Mouse (Mus musculus) neural tube, embryonic 12.5 days (tissue): Measurements from ENCODE around the gene Porcn. TPM values are rescaled to one million over a fixed set of nuclear protein-coding genes. Genes with fewer than 3 reads are reported as not detected.

Experiments used
- ATAC-seq: fragments of 200-750 bp; cut with Nextera tagmentation; 2 replicates; pipeline ENCODE4 v1.8.0; 2017; ENCODE audit warnings: low read depth, mild to moderate bottlenecking, moderate TSS enrichment, moderate library complexity; ENCODE audit not compliant: low FRiP score
- H3K27ac ChIP-seq: fragments of 300-500 bp; sonication (generic); 2 replicates; pipeline ENCODE4 v1.5.1; 2016
- H3K27me3 ChIP-seq: fragments of 300-500 bp; sonication (generic); replicated peaks from 2 replicates; pipeline ENCODE4 v1.6.1; 2016; ENCODE audit warnings: mild to moderate bottlenecking
- H3K36me3 ChIP-seq: fragments of 300-500 bp; sonication (generic); 2 replicates; pipeline ENCODE4 v1.6.1; 2016; ENCODE audit warnings: mild to moderate bottlenecking
- H3K4me1 ChIP-seq: fragments of 300-500 bp; sonication (generic); 2 replicates; pipeline ENCODE4 v1.6.1; 2016
- H3K4me2 ChIP-seq: fragments of 300-500 bp; sonication (generic); replicated peaks from 2 replicates; pipeline ENCODE4 v1.6.1; 2016; ENCODE audit warnings: mild to moderate bottlenecking
- H3K4me3 ChIP-seq: fragments of 300-500 bp; sonication (generic); 2 replicates; pipeline ENCODE4 v1.5.1; 2016
- H3K9ac ChIP-seq: fragments of 300-500 bp; sonication (generic); 2 replicates; pipeline ENCODE4 v1.6.1; 2016; ENCODE audit warnings: mild to moderate bottlenecking
- H3K9me3 ChIP-seq: fragments of 300-500 bp; sonication (generic); 2 replicates; pipeline ENCODE4 v1.6.1; 2016; ENCODE audit warnings: mild to moderate bottlenecking
- WGBS: fragments of 180-500 bp; shearing (Covaris S2); methylation state at CpG from one replicate; pipeline ENCODE4 v1.1.7; 2016; 5-methylcytosine and 5-hydroxymethylcytosine counted together
- polyA plus RNA-seq: library from polyadenylated mRNA; unstranded; fragments of >200 nt; fragmentation: Nextera tagmentation; extraction: Ambion mirVana; gene quantifications from 2 replicates; pipeline ENCODE4 v1.2.1, GENCODE M21; 2016

The Porcn gene
- polyA plus RNA-seq, 1 experiment from 2014 or later, result 36.2 TPM

DNA sequence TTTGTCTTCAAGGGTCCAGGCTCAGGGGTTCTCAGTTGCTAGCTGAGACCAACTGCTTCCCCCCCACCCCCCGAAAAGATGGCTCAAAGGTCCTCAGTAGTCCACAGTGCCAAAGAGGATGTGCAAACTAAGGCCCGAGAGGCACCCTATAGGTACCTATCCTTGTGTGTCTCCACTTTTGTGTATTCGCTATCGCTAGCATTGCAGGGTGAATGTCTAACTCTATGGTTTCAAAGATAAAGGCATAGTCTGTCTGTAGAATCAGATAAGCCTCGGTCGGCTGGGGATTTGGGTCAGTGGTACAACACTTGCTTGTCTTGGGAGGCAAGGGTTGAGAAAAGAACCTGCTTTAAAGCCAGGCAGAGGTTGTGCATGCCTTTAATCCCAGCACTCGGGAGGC is 17.1 kb upstream of the Porcn start:
- ATAC-seq, result no peak
- H3K4me2 ChIP-seq, result no peak overlapping the region
- H3K4me1 ChIP-seq, result no peaks in the 10 kb centered on the region
- no peaks in the 10 kb centered on the region for H3K9me3 ChIP-seq
- 94% methylated on average over 7 of the region's 7 CpGs for WGBS
- H3K9ac ChIP-seq, result no peak overlapping the region
- no peak overlapping the region for H3K4me3 ChIP-seq
- H3K36me3 ChIP-seq, result no peaks in the 10 kb centered on the region
- H3K27ac ChIP-seq, result no peak overlapping the region
- no peaks in the 10 kb centered on the region for H3K27me3 ChIP-seq

DNA sequence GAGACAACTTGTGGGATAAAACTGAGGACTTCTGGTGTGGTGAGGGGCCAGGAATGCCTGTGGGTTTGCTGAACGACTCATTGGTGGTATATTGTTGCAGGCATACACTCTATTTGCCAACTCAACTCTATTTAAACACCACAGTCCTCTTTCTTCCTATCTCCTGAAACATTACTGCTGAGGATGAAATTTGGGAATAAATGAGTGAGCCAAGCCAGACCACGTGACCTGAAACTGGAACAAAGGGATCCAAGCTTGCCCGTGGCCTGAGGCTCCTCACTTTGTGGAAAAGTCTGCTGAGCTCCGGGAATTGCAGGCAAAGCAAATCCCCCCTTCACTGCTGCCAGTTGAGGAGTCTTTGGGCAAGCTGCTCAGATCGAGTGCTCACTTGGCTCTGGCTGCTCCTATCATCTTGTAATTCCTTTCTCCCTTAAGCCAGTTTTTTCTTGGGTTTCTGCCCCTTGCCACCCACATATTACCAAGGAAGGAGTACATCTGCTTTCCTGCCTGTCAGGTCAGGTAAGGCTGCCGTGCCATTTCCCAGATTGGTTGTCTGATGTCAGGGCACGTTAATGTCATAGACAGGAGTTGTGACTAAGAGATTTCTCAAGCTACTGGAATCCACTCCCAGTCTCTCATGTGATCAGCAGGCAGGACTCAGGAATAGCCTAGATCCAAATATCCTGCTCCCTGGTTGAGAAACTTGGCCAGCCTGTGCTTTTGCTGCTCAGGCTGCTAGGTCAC is 16.5 kb upstream of the Porcn start:
- Histone ChIP-seq H3K36me3 (no peaks in the 10 kb centered on the region), H3K4me3 (no peak overlapping the region), H3K9ac (no peak overlapping the region), H3K27me3 (no peaks in the 10 kb centered on the region), H3K4me1 (no peaks in the 10 kb centered on the region), H3K4me2 (no peak overlapping the region), H3K27ac (no peak overlapping the region), H3K9me3 (no peaks in the 10 kb centered on the region)
- WGBS, result 70% methylated on average over 7 of the region's 7 CpGs
- no peak for ATAC-seq

DNA sequence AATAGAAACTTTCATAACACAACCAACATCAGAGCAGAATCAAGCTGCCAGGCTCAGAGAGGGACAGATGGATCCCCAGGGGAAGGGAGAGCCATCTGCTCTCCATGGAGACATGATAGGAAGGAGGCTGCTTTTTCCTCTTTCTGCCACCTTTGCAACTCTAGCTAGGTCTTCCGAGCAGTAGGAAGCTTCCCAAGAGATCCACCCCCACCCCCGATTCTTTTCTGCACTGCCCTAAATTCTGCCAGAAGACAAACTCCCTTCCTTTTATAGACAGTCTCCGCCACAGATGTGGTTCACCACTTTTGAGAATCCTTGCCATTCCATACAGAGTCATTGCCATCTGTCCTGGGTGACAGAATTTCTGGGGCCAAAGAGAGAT is 16.0 kb upstream of the Porcn start:
- no peaks in the 10 kb centered on the region for H3K4me1 ChIP-seq
- ATAC-seq, result no peak
- H3K27ac ChIP-seq, result no peak overlapping the region
- H3K27me3 ChIP-seq, result no peaks in the 10 kb centered on the region
- no peaks in the 10 kb centered on the region for H3K9me3 ChIP-seq
- H3K36me3 ChIP-seq, result no peaks in the 10 kb centered on the region
- 74% methylated on average over 3 of the region's 3 CpGs for WGBS
- no peak overlapping the region for H3K9ac ChIP-seq
- H3K4me2 ChIP-seq, result no peak overlapping the region
- no peak overlapping the region for H3K4me3 ChIP-seq

DNA sequence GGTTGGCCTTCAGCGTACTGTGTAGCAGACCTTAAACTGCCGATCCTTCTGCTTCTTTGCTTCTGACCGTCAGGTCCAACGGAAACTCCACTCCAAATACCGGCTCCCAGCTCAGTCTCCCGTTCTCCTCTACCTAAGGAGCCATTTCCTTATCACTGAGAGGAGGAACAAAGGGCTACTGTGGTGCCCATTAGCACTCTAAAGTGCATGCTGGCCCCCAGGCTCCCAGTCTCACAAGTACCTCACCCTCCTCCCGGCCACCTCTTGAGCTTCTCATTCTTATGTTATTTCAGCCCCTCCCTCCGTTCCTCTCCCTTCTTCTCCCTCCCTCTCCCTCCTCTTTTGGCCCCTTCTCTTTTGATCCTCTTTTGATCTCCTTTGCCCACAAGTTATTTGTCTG is 13.3 kb upstream of the Porcn start:
- Histone ChIP-seq H3K27ac (no peak overlapping the region), H3K4me1 (no peaks in the 10 kb centered on the region), H3K36me3 (no peaks in the 10 kb centered on the region), H3K4me3 (no peak overlapping the region), H3K27me3 (no peaks in the 10 kb centered on the region), H3K9me3 (no peaks in the 10 kb centered on the region), H3K9ac (no peak overlapping the region), H3K4me2 (no peak overlapping the region)
- WGBS, result 32% methylated on average over 8 of the region's 8 CpGs
- ATAC-seq, result no peak

DNA sequence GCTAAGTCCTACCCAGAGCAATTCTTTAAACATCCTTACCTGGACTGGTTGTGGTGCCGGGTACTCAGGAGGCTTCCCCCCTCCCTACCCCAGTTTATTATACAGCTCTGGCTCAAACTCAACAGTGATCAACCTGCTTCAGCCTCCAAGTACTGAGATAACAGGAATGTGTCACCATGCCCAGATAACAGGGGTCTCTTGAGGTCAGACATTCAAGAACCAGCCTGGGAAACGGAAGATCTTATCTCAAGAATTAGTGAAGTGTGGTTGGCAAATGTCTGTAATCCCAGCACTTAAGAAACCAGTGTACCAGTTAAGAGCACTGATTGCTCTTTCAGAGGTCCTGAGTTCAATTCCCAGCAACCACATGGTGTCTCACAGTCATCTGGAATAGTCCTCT is 11.8 kb upstream of the Porcn start:
- no peak for ATAC-seq
- Histone ChIP-seq H3K4me2 (no peak overlapping the region), H3K9me3 (no peaks in the 10 kb centered on the region), H3K27ac (no peak overlapping the region), H3K4me1 (no peaks in the 10 kb centered on the region), H3K36me3 (no peaks in the 10 kb centered on the region), H3K4me3 (no peak overlapping the region), H3K9ac (no peak overlapping the region), H3K27me3 (no peaks in the 10 kb centered on the region)
- 78% methylated on average over 2 of the region's 2 CpGs for WGBS

DNA sequence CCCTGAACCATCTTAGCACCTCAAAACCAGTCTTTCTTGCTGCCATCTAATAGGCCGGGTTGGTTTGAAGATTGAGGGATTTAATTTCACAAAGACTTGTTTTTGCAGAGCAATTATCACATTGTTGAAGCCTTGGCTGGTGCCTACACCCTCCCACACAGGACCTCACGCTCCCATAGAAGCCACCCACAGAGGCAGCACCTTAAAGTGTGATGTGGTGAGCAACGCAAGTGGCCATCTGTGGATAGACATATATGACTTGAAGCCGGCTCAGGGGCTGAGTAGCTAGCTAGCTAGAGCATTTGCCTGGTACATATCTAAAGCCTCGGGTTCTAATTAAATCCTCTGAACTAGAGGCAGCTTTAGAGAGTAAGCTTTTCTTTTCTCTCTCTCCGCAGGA is 11.1 kb upstream of the Porcn start:
- Histone ChIP-seq H3K4me3 (no peak overlapping the region), H3K36me3 (no peaks in the 10 kb centered on the region), H3K27me3 (no peaks in the 10 kb centered on the region), H3K27ac (no peak overlapping the region), H3K9me3 (no peaks in the 10 kb centered on the region), H3K9ac (no peak overlapping the region), H3K4me1 (no peaks in the 10 kb centered on the region), H3K4me2 (no peak overlapping the region)
- ATAC-seq, result no peak
- WGBS, result 68% methylated on average over 6 of the region's 6 CpGs

DNA sequence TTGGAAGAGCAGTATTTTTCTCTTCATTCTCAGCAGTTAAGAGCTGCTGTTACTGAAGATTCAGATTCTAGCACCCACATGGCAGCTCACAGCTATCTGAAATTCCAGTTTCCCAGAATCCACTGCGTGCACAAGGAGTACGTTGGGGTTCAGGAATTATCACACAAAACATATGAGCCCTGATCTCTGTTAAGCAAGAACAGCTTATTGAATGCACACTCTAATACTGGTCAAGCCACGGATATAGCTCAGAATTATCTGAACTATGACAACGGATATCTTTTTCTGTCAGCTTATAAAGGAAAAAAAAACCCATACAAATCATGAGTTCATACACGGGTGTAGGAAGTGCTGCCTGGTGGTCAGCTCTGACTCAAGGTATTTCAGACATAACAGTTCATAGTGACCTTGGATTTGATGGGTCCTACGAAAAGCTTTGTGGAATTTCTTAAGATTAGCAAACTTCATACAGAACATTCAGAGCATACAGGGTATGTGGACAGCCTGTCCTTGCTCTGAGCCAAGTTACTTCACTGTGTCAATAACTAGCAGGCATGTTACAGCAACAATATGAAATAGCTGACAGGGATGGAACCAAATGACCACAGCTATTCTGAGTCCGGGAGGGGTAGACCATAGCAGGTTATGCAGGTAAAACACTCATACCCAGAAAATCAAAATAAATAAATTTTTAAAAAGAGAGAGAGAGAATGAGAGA is 5.3 kb upstream of the Porcn start:
- no peaks in the 10 kb centered on the region for H3K36me3 ChIP-seq
- no peaks in the 10 kb centered on the region for H3K27me3 ChIP-seq
- no peak overlapping the region for H3K27ac ChIP-seq
- H3K9ac ChIP-seq, result no peak overlapping the region
- H3K4me1 ChIP-seq, result no peaks in the 10 kb centered on the region
- 83% methylated on average over 7 of the region's 7 CpGs for WGBS
- H3K9me3 ChIP-seq, result no peaks in the 10 kb centered on the region
- no peak for ATAC-seq
- H3K4me3 ChIP-seq, result no peak overlapping the region
- no peak overlapping the region for H3K4me2 ChIP-seq

DNA sequence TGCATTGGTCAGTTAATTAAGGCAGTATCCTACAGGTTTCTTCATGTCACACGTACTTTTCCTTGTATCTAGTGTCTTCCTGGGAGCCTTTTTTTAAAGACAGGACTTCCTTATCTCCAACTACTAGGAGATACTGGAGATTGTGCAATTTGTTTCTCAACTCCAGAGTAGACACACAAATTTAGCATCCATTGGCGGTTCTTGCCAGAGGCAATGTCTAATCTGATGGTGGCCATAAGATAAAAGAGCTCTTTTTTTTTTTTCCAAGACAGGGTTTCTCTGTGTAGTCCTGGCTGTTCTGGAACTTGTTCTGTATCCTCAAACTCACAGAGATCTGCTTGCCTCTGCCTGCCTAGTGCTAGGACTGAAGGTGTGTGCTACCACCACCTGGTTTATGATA is 3.4 kb upstream of the Porcn start:
- no peak overlapping the region for H3K4me2 ChIP-seq
- no peak for ATAC-seq
- no peak overlapping the region for H3K27ac ChIP-seq
- H3K4me3 ChIP-seq, result no peak overlapping the region
- no peaks in the 10 kb centered on the region for H3K4me1 ChIP-seq
- no peaks in the 10 kb centered on the region for H3K9me3 ChIP-seq
- WGBS, result 75% methylated on average over 2 of the region's 2 CpGs
- no peaks in the 10 kb centered on the region for H3K27me3 ChIP-seq
- H3K9ac ChIP-seq, result no peak overlapping the region
- H3K36me3 ChIP-seq, result no peaks in the 10 kb centered on the region

DNA sequence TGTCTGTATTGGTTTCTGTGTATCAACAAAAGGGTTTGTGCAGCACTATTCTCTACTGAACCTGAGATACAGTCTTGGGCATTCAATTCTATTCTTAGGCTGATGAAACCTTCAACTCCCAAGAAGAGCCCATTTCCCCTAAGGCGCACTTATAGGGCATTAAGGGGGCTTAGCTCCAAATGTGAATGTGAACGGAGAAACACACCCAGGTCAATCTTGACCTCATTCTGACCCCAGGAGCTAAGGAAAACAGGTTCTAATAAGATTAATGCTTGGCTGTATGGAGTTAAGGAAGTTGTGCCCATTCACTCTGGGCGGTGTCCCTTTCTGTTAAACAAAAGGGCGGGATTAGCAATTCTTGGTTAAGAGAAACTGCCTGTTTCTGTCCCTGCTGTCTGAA is 899 bp upstream of the Porcn start:
- no peaks in the 10 kb centered on the region for H3K27me3 ChIP-seq
- no peaks in the 10 kb centered on the region for H3K36me3 ChIP-seq
- no peak for ATAC-seq
- no peak overlapping the region for H3K27ac ChIP-seq
- 27% methylated on average over 4 of the region's 4 CpGs for WGBS
- peak overlapping the region; percentile 60; the same call in 1 of the 2 replicates for H3K4me2 ChIP-seq
- no peaks in the 10 kb centered on the region for H3K4me1 ChIP-seq
- H3K4me3 ChIP-seq, result no peak overlapping the region
- H3K9ac ChIP-seq, result no peak overlapping the region
- no peaks in the 10 kb centered on the region for H3K9me3 ChIP-seq

DNA sequence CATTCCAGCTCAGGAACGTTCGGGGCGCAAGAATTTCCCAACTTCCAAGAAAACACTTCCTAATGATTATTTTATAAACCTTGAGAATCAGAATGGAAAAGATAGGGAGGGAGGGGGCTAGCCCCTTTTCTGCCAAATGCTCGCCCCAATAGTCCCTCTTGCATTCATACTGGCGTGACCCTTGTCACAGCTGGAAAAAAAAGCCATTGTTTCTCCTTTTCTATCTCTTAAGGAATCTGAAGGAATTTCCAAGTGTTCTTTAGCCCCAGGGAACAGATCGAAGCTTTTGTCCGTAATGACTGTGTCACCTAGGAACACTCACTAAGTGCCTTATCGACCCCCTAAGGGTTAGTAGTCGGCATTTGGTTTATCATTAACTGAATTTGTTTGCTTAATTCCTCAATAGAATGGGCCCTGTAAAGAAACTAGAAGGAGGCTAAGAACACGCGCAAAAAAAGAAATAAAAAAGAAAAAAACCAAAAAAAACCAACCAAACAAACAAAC is 421 bp upstream of the Porcn start:
- Histone ChIP-seq H3K4me2 (peak overlapping the region; percentile 60), H3K36me3 (no peaks in the 10 kb centered on the region), H3K9me3 (no peaks in the 10 kb centered on the region), H3K27me3 (no peaks in the 10 kb centered on the region), H3K4me3 (peak overlapping the region; percentile 46), H3K27ac (no peak overlapping the region), H3K4me1 (no peaks in the 10 kb centered on the region), H3K9ac (no peak overlapping the region; the same call in 1 of the 2 replicates)
- 18% methylated on average over 11 of the region's 11 CpGs for WGBS
- peak; percentile 41 for ATAC-seq

DNA sequence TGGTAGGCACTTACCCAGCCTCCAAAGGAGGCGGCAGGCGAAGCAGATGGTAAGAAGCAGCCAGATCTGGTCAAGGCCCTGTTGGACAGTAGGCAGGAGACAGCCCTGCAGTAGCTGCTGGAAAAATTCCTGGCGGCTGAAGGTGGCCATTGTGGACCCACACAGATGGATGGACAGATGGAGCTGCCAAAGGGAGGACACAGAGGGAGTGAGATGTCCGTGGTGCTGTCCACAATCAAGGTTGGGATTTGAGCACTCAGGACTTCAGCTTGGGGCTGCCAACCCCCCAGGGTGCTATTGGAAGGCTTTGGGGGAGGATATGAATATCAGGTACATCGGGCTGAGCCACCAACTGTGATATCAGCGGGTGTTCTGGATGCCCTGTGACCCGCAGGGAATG is 774 bp downstream of the Porcn start:
- Histone ChIP-seq H3K9ac (peak overlapping the region; percentile 59; the same call in 1 of the 2 replicates), H3K36me3 (no peaks in the 10 kb centered on the region), H3K27ac (no peak overlapping the region), H3K4me1 (no peaks in the 10 kb centered on the region), H3K27me3 (no peaks in the 10 kb centered on the region), H3K4me2 (peak overlapping the region; percentile 60), H3K9me3 (no peaks in the 10 kb centered on the region), H3K4me3 (peak overlapping the region; percentile 46)
- 39% methylated on average over 7 of the region's 7 CpGs for WGBS
- ATAC-seq, result peak; percentile 27; the same call in 1 of the 2 replicates

DNA sequence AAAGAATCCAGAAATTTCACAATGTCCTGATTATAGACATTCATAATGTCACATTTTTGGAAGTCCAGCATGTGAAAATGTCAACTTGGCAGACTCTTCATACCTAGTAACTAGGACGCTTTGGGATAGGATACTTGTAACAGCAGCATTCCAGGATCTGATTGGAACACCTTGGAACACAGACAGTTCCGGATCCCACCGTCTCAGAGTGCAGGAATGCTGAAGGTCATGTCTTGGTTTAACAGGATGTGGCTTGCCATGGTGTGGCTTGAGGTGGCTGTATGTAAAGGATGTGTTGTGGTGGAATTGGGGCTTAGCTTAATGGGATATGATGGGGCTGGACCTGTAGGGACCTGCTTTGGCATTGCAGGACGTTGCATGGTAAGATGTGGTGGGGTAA is 1.2 kb downstream of the Porcn start:
- ATAC-seq, result no peak
- Histone ChIP-seq H3K9me3 (no peaks in the 10 kb centered on the region), H3K4me3 (peak overlapping the region; percentile 46; the same call in 1 of the 2 replicates), H3K36me3 (no peaks in the 10 kb centered on the region), H3K4me1 (no peaks in the 10 kb centered on the region), H3K27me3 (no peaks in the 10 kb centered on the region), H3K9ac (no peak overlapping the region), H3K4me2 (peak overlapping the region; percentile 60), H3K27ac (no peak overlapping the region)
- 80% methylated on average over 4 of the region's 4 CpGs for WGBS
